Mouse (Mus musculus) small intestine, adult 2 months (tissue): Measurements from ENCODE around the gene Dazap1. TPM values are rescaled to one million over a fixed set of nuclear protein-coding genes. Genes with fewer than 3 reads are reported as not detected.

ENCODE experiments used
- H3K27ac ChIP-seq: fragments of 200-500 bp; 2 replicates; pipeline ENCODE4 v1.5.1; 2012; ENCODE audit warnings: low read depth, low read length, control low read depth, inconsistent platforms; ENCODE audit not compliant: insufficient read depth
- H3K27me3 ChIP-seq: fragments of 200-500 bp; 2 replicates; pipeline ENCODE4 v1.6.1; 2012; ENCODE audit warnings: mild to moderate bottlenecking, moderate library complexity, low read length, inconsistent platforms; ENCODE audit not compliant: control insufficient read depth, insufficient read depth
- H3K36me3 ChIP-seq: fragments of 200-500 bp; 2 replicates; pipeline ENCODE4 v1.6.1; 2012; ENCODE audit warnings: mild to moderate bottlenecking, low read length, control low read depth, inconsistent platforms; ENCODE audit not compliant: control insufficient read depth, insufficient read depth
- H3K4me1 ChIP-seq: fragments of 200-500 bp; 2 replicates; pipeline ENCODE4 v1.6.1; 2012; ENCODE audit warnings: low read length, inconsistent platforms, mixed read lengths; ENCODE audit not compliant: control insufficient read depth, insufficient read depth, insufficient read length
- H3K4me3 ChIP-seq: fragments of 200-500 bp; 2 replicates; pipeline ENCODE4 v1.5.1; 2012; ENCODE audit warnings: low read depth, mild to moderate bottlenecking, control low read depth, inconsistent platforms, low read length, moderate library complexity
- CTCF ChIP-seq: fragments of 200-500 bp; IDR thresholded peaks from 2 replicates; pipeline ENCODE4 v1.5.1; 2012; ENCODE audit warnings: low read depth, mild to moderate bottlenecking, control low read depth, inconsistent platforms, low read length, moderate library complexity, mixed read lengths; ENCODE audit not compliant: insufficient replicate concordance, insufficient read length; ENCODE audit errors: extremely low read depth
- POLR2A ChIP-seq: fragments of 200-500 bp; IDR thresholded peaks from 2 replicates; pipeline ENCODE4 v1.6.1; 2012; ENCODE audit warnings: low read depth, mild to moderate bottlenecking, control low read depth, inconsistent platforms, low read length, moderate library complexity
- WGBS: fragments of 180-500 bp; shearing (Covaris S2); methylation state at CpG from one replicate; pipeline ENCODE4 v1.1.7; 2018; 5-methylcytosine and 5-hydroxymethylcytosine counted together
- polyA plus RNA-seq: library from polyadenylated mRNA; depleted of rRNA; stranded (reverse); fragments of >200 nt; gene quantifications from 2 replicates; pipeline ENCODE4 v1.2.3, GENCODE M21; 2012

The Dazap1 gene
- polyA plus RNA-seq, 1 experiment = 89.3 TPM

DNA sequence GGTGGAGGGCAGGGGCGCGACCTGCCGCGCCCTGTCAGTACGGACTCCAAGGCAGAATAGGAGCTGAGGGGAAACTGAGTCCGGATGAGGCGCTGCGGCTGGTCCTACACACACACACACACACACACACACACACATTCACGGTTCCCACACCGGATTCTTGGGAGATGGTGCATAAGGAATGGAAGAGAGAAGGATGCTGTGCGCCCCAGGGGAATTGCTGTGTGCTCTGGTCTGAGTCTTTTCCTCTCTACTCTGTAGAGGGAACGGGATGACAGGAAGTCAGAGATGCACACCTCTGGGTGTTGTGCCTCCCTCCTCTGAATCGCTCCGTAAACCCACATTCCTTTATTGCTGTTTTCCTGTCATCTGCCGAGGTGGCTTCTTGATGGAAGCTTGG is 38.0 kb downstream of the Dazap1 start:
- no peak for TF ChIP-seq CTCF
- TF ChIP-seq POLR2A = no peak
- Histone ChIP-seq H3K4me1 (peaks cover 4% of the 10 kb centered on the region), H3K36me3 (peaks cover 4% of the 10 kb centered on the region), H3K4me3 (no peak overlapping the region), H3K27me3 (peaks cover 39% of the 10 kb centered on the region), H3K27ac (no peak overlapping the region)
- 16% methylated on average over 15 of the region's 15 CpGs for WGBS

DNA sequence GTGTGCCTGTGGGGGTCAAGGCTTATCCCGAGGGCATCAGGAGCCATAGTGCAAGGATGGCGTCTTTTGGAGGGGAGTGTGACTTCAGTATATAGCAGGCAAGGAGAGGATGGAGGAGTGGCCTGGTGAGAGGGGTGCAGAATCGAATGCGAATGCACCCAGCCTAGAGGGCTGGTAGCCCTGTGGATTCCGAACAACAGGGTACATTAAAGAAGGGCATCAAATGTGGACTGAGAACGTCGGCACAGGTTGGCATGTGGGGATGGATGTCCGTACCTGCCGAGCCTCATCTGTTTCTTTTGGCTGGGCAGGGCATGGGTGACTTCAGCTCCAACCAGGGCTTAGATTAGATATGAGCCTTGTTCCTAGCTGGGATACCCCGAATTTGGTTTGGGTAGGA is 38.5 kb downstream of the Dazap1 start:
- no peaks in the 10 kb centered on the region for H3K36me3 ChIP-seq
- WGBS = 58% methylated on average over 10 of the region's 10 CpGs
- H3K4me3 ChIP-seq = no peak overlapping the region
- no peak overlapping the region for H3K27ac ChIP-seq
- H3K4me1 ChIP-seq = peaks cover 4% of the 10 kb centered on the region
- peaks cover 44% of the 10 kb centered on the region for H3K27me3 ChIP-seq
- TF ChIP-seq CTCF (no peak), POLR2A (no peak)

DNA sequence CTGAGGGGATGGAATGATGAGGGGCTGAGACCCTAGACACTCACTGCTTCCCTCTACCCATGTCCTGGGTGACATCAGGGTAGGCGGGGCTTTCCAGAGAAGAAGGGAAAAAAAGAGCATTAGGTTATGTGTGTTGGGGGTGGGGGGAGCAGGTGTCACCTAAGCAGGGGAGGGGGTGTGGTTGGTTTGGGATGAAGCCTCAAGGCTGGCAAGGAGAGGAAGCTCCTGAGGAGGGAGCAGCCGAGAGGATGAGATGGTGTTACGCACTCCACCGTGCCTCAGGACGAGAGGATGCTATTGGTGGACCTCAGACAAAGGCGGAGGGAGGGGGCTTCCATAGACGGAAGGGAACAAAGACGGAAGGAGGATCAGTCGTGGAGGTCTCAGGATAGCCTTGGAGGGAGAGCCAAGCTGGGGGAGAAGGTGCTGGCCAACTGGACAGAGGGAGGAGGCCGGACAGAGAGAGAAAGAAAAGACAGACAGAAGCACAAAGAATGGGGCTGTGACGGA is 39.4 kb downstream of the Dazap1 start:
- no peak overlapping the region for H3K4me3 ChIP-seq
- 48% methylated on average over 11 of the region's 11 CpGs for WGBS

DNA sequence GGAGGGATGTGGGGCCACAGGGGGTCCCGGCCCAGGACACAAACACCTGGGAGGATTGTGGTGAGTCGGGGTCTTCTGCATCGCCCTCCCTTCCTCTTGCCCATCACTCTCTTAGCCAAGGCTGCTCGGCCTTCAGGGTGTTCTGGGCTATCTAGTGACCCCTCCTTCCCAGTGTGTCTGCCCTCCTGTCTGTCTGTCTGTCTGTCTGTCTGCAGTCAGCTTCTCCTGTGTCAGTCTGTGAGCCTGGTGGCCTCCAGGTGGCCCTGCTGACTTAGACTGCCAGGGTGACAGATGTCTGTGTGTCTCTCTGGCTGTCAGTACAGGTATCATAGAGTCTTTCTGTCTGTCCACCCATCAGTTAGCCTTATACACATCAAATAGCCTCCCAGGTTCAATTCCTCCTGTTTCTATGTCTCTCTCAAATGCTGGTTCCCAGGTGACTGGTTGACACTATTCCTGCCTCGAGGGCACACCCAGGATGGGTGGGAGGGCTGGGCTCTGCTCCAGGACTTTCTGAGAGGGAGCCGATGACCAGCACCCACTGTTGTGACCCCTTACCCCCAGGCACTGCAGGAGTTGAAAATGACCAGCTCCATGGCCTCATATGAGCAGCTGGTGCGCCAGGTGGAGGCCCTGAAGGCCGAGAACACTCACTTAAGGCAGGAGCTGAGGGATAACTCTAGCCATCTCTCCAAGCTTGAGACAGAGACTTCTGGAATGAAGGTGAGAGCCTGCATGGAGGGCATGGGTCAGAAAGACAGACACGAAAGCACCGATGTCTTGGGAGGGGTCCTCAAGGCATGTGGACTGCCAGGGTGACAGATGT is 40.2 kb downstream of the Dazap1 start:
- TF ChIP-seq POLR2A (no peak), CTCF (no peak)
- Histone ChIP-seq H3K27ac (no peak overlapping the region), H3K4me3 (no peak overlapping the region), H3K4me1 (no peaks in the 10 kb centered on the region; the same call in 1 of the 2 replicates), H3K36me3 (no peaks in the 10 kb centered on the region), H3K27me3 (peaks cover 48% of the 10 kb centered on the region)
- WGBS = 70% methylated on average over 10 of the region's 10 CpGs

More for the DNA sequence above, 39.4 kb downstream of the Dazap1 start:
- H3K4me1 ChIP-seq = peaks cover 4% of the 10 kb centered on the region
- no peaks in the 10 kb centered on the region for H3K36me3 ChIP-seq
- peaks cover 47% of the 10 kb centered on the region for H3K27me3 ChIP-seq
- H3K27ac ChIP-seq = no peak overlapping the region
- TF ChIP-seq POLR2A (no peak), CTCF (no peak)

DNA sequence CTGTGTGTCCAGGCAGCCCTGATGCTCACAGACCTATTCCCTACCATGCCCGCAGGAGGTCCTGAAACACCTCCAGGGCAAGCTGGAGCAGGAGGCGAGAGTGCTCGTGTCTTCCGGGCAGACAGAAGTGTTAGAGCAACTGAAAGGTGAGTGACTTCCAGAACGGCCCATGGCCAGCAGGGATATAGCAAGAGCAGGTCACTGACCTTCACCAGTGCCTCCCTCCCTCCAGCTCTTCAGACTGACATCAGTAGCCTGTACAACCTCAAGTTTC is 40.7 kb downstream of the Dazap1 start:
- Histone ChIP-seq H3K36me3 (no peaks in the 10 kb centered on the region), H3K27me3 (peaks cover 48% of the 10 kb centered on the region), H3K4me1 (no peaks in the 10 kb centered on the region; the same call in 1 of the 2 replicates), H3K4me3 (no peak overlapping the region), H3K27ac (no peak overlapping the region)
- TF ChIP-seq CTCF (no peak), POLR2A (no peak)
- 55% methylated on average over 5 of the region's 5 CpGs for WGBS

DNA sequence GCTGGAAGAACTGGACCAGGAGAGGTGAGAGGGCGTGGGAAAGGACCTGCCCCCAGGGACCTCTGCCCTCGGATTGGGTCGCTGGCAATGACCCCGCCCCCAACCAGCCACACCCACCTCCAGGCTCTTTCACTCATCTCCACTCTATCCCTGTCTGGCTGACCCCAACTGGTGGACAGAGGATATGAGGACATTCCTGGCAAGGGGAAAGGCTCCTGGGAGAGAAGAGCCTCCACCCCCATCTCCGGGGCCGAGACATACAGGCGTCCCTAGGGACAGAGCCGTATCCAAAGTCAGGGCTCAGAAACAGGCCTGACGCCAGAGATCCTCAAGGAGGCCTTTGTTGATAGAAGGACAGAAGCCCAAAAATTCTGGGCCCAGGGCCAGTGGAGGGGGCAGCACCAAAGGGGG is 41.2 kb downstream of the Dazap1 start:
- TF ChIP-seq CTCF (no peak), POLR2A (no peak)
- Histone ChIP-seq H3K27me3 (peaks cover 48% of the 10 kb centered on the region), H3K36me3 (no peaks in the 10 kb centered on the region), H3K4me1 (no peaks in the 10 kb centered on the region; the same call in 1 of the 2 replicates), H3K4me3 (no peak overlapping the region), H3K27ac (no peak overlapping the region)
- 11% methylated on average over 9 of the region's 9 CpGs for WGBS

DNA sequence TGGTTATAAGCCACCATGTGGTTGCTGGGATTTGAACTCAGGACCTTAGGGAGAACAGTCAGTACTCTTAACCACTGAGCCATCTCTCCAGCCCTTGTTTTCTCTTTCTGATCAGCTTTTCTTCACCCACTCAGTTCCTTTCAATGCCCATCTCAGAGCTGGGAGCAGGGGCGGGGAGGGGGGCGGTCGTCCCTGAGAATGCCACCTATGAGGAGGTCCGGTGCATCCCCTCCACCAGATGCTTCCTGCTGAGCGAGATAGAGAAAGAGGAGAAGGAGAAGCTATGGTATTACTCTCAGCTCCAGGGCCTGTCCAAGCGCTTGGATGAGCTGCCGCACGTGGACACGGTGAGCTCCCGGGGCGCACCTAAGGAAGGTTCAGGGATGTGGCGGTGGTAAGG is 43.2 kb downstream of the Dazap1 start:
- no peaks in the 10 kb centered on the region; the same call in 1 of the 2 replicates for H3K4me1 ChIP-seq
- no peak overlapping the region for H3K27ac ChIP-seq
- peak overlapping the region; percentile 43 for H3K4me3 ChIP-seq
- 24% methylated on average over 12 of the region's 12 CpGs for WGBS
- H3K27me3 ChIP-seq = peaks cover 30% of the 10 kb centered on the region
- no peaks in the 10 kb centered on the region for H3K36me3 ChIP-seq
- TF ChIP-seq POLR2A = no peak
- TF ChIP-seq CTCF = no peak
